Mouse (Mus musculus) CH12.LX (cell line): Measurements from ENCODE around the gene Crlf1. TPM values are rescaled to one million over a fixed set of nuclear protein-coding genes. Genes with fewer than 3 reads are reported as not detected.

ENCODE experiments used
- DNase-seq: peaks from one replicate; pipeline ENCODE4 v3.0.0-alpha.2; 2013; ENCODE audit errors: extremely low read depth
- H3K27ac ChIP-seq: 2 replicates; pipeline ENCODE4 v1.5.1; 2012; ENCODE audit warnings: low read depth, mild to moderate bottlenecking, control low read depth, moderate library complexity; ENCODE audit not compliant: insufficient read depth
- H3K27me3 ChIP-seq: replicated peaks from 2 replicates; pipeline ENCODE3; 2012; ENCODE audit warnings: inconsistent platforms
- H3K36me3 ChIP-seq, 2 experiments: replicated peaks in 1 of 2; 2 replicates each; pipeline versions ENCODE3 to v1.6.1; 2012; ENCODE audit warnings: inconsistent platforms in 1 of 2, low read length in 1 of 2, mild to moderate bottlenecking in 1 of 2, mixed read lengths in 1 of 2, moderate library complexity in 1 of 2; ENCODE audit not compliant: control insufficient read depth in 1 of 2, insufficient read depth in 1 of 2
- H3K4me1 ChIP-seq, 2 experiments: 2 replicates each; pipeline ENCODE4 v1.6.1; 2012; ENCODE audit warnings: inconsistent platforms in 1 of 2, moderate library complexity in 1 of 2; ENCODE audit not compliant: insufficient read depth in 2 of 2, control insufficient read depth in 1 of 2
- H3K4me2 ChIP-seq: 2 replicates; pipeline ENCODE4 v1.6.1; 2012; ENCODE audit warnings: low read depth, mild to moderate bottlenecking, control low read depth; ENCODE audit not compliant: poor library complexity, insufficient read depth, severe bottlenecking
- H3K4me3 ChIP-seq, 3 experiments: fragments of 150-350 bp in 1 of 3; sonication (generic) in 1 of 3; replicated peaks in 1 of 3; 2 replicates each; pipeline versions ENCODE3 to v1.5.1; 2011 to 2012; ENCODE audit warnings: low read depth in 2 of 3, low read length in 2 of 3, mild to moderate bottlenecking in 2 of 3, moderate library complexity in 2 of 3, control low read depth in 1 of 3, improper control_type of control experiment in 1 of 3, inconsistent platforms in 1 of 3, mixed read lengths in 1 of 3; ENCODE audit not compliant: poor library complexity in 1 of 3
- H3K79me2 ChIP-seq: replicated peaks from 2 replicates; pipeline ENCODE4 v1.6.1; 2012; ENCODE audit warnings: mild to moderate bottlenecking, moderate library complexity; ENCODE audit not compliant: control insufficient read depth, poor library complexity, insufficient read depth, severe bottlenecking; ENCODE audit errors: extremely low read depth
- H3K9ac ChIP-seq: 2 replicates; pipeline ENCODE4 v1.6.1; 2012; ENCODE audit warnings: low read depth, mild to moderate bottlenecking, control low read depth, moderate library complexity; ENCODE audit not compliant: insufficient read depth
- H3K9me3 ChIP-seq: replicated peaks from 2 replicates; pipeline ENCODE3; 2012; ENCODE audit warnings: low read length, inconsistent platforms, mixed read lengths
- CHD1 ChIP-seq: IDR thresholded peaks from 2 replicates; pipeline ENCODE4 v1.6.1; 2012; ENCODE audit warnings: low read depth, low read length, improper control_type of control experiment, inconsistent platforms
- E2F4 ChIP-seq: IDR thresholded peaks from 2 replicates; pipeline ENCODE4 v1.6.1; 2011; ENCODE audit warnings: low read depth, low read length, improper control_type of control experiment; ENCODE audit not compliant: insufficient replicate concordance
- ELF1 ChIP-seq: IDR thresholded peaks from 2 replicates; pipeline ENCODE4 v1.6.1; 2014; ENCODE audit warnings: low read depth, mild to moderate bottlenecking, inconsistent platforms, low read length, improper control_type of control experiment
- EP300 ChIP-seq: IDR thresholded peaks from 2 replicates; pipeline ENCODE4 v1.6.1; 2011; ENCODE audit warnings: low read length, improper control_type of control experiment
- GABPA ChIP-seq: IDR thresholded peaks from 2 replicates; pipeline ENCODE4 v1.6.1; 2012; ENCODE audit warnings: low read depth, low read length, improper control_type of control experiment, inconsistent platforms; ENCODE audit not compliant: insufficient replicate concordance
- HCFC1 ChIP-seq: IDR thresholded peaks from 2 replicates; pipeline ENCODE4 v1.6.1; 2012; ENCODE audit warnings: low read depth, mild to moderate bottlenecking, inconsistent platforms, low read length, improper control_type of control experiment
- IRF4 ChIP-seq: IDR thresholded peaks from 2 replicates; pipeline ENCODE4 v1.6.1; 2014; ENCODE audit warnings: low read depth, mild to moderate bottlenecking, inconsistent platforms, low read length, improper control_type of control experiment
- JUN ChIP-seq: IDR thresholded peaks from 2 replicates; pipeline ENCODE4 v1.6.1; 2011; ENCODE audit warnings: low read depth, mild to moderate bottlenecking, low read length, improper control_type of control experiment, moderate library complexity; ENCODE audit not compliant: insufficient read depth
- KAT2A ChIP-seq: IDR thresholded peaks from 2 replicates; pipeline ENCODE4 v1.6.1; 2012; ENCODE audit warnings: low read length, improper control_type of control experiment, inconsistent platforms; ENCODE audit not compliant: insufficient replicate concordance
- MAX ChIP-seq: IDR thresholded peaks from 2 replicates; pipeline ENCODE4 v1.6.1; 2011; ENCODE audit warnings: low read length, improper control_type of control experiment
- MAZ ChIP-seq: IDR thresholded peaks from 2 replicates; pipeline ENCODE4 v1.6.1; 2012; ENCODE audit warnings: low read depth, mild to moderate bottlenecking, inconsistent platforms, low read length, improper control_type of control experiment, moderate library complexity
- MEF2A ChIP-seq: IDR thresholded peaks from 2 replicates; pipeline ENCODE4 v1.6.1; 2014; ENCODE audit warnings: low read depth, mild to moderate bottlenecking, inconsistent platforms, low read length, improper control_type of control experiment, borderline replicate concordance
- MXI1 ChIP-seq: IDR thresholded peaks from 2 replicates; pipeline ENCODE4 v1.6.1; 2011; ENCODE audit warnings: mild to moderate bottlenecking, low read depth, low read length, improper control_type of control experiment
- MYC ChIP-seq: IDR thresholded peaks from 2 replicates; pipeline ENCODE4 v1.6.1; 2011; ENCODE audit warnings: low read depth, mild to moderate bottlenecking, improper control_type of control experiment, low read length
- NELFE ChIP-seq: IDR thresholded peaks from 2 replicates; pipeline ENCODE4 v1.6.1; 2011; ENCODE audit warnings: low read depth, low read length, improper control_type of control experiment
- NRF1 ChIP-seq: IDR thresholded peaks from 2 replicates; pipeline ENCODE4 v1.6.1; 2014; ENCODE audit warnings: low read depth, mild to moderate bottlenecking, inconsistent platforms, low read length, improper control_type of control experiment, moderate library complexity
- PAX5 ChIP-seq: IDR thresholded peaks from 2 replicates; pipeline ENCODE4 v1.6.1; 2012; ENCODE audit warnings: low read length, inconsistent platforms, mixed read lengths
- POLR2A ChIP-seq: IDR thresholded peaks from 2 replicates; pipeline ENCODE4 v1.6.1; 2011; ENCODE audit warnings: low read depth, mild to moderate bottlenecking, improper control_type of control experiment, low read length
- POLR2AphosphoS2 ChIP-seq: IDR thresholded peaks from 2 replicates; pipeline ENCODE4 v1.6.1; 2011; ENCODE audit warnings: low read depth, low read length, improper control_type of control experiment
- RCOR1 ChIP-seq: conservative IDR thresholded peaks from 2 replicates; pipeline ENCODE4 v1.6.1; 2012; ENCODE audit warnings: low read depth, mild to moderate bottlenecking, inconsistent platforms, low read length, improper control_type of control experiment
- SIN3A ChIP-seq: IDR thresholded peaks from 2 replicates; pipeline ENCODE4 v1.6.1; 2012; ENCODE audit warnings: low read length, improper control_type of control experiment, inconsistent platforms
- SMC3 ChIP-seq: IDR thresholded peaks from 2 replicates; pipeline ENCODE4 v1.6.1; 2011; ENCODE audit warnings: low read depth, low read length, improper control_type of control experiment
- TBP ChIP-seq: conservative IDR thresholded peaks from 2 replicates; pipeline ENCODE4 v1.6.1; 2011; ENCODE audit warnings: low read depth, low read length, improper control_type of control experiment
- TCF12 ChIP-seq: IDR thresholded peaks from 2 replicates; pipeline ENCODE4 v1.6.1; 2014; ENCODE audit warnings: low read depth, mild to moderate bottlenecking, inconsistent platforms, low read length, improper control_type of control experiment
- USF1 ChIP-seq: IDR thresholded peaks from 2 replicates; pipeline ENCODE4 v1.6.1; 2014; ENCODE audit warnings: low read depth, mild to moderate bottlenecking, inconsistent platforms, low read length, improper control_type of control experiment
- USF2 ChIP-seq: conservative IDR thresholded peaks from 2 replicates; pipeline ENCODE4 v1.6.1; 2011; ENCODE audit warnings: low read depth, low read length, improper control_type of control experiment
- ZKSCAN1 ChIP-seq: IDR thresholded peaks from 2 replicates; pipeline ENCODE4 v1.6.1; 2012; ENCODE audit warnings: low read depth, inconsistent platforms, low read length, improper control_type of control experiment, borderline replicate concordance
- ZMIZ1 ChIP-seq: IDR thresholded peaks from 2 replicates; pipeline ENCODE4 v1.6.1; 2012; ENCODE audit warnings: low read depth, mild to moderate bottlenecking, inconsistent platforms, low read length, improper control_type of control experiment
- dilution Hi-C: fragments of 300-500 bp; cut with MboI; formaldehyde crosslinking; loops from 2 replicates; pipeline ENCODE4 v1.14.3; 2020; ENCODE audit warnings: low sequenced_read_pairs; ENCODE audit not compliant: extremely low pct_unique_long_range_greater_than_20kb, extremely low pct_ligation_motif_present
- in situ Hi-C: fragments of 300-500 bp; cut with MboI; formaldehyde crosslinking; loops from 3 replicates; pipeline ENCODE4 v1.14.3; 2019; ENCODE audit warnings: low sequenced_read_pairs, low pct_ligation_motif_present, low pct_unique_long_range_greater_than_20kb, mixed read lengths
- polyA plus RNA-seq: library from polyadenylated mRNA; unstranded; fragments of >175 nt; gene quantifications from 2 replicates; pipeline ENCODE4 v1.2.1, GENCODE M21; 2012; ENCODE audit warnings: low read depth; ENCODE audit not compliant: insufficient read length
- total RNA-seq, 2 experiments: library from RNA; depleted of rRNA; stranded (reverse); fragments of 300-350 nt in 1 of 2; fragments of >200 nt in 1 of 2; gene quantifications; 2 replicates each; pipeline ENCODE4 v1.2.3; 2012 to 2014

Gene Crlf1
- total and polyA plus RNA-seq, 3 experiments: 0.42 to 1.1 (median 0.44) TPM

DNA sequence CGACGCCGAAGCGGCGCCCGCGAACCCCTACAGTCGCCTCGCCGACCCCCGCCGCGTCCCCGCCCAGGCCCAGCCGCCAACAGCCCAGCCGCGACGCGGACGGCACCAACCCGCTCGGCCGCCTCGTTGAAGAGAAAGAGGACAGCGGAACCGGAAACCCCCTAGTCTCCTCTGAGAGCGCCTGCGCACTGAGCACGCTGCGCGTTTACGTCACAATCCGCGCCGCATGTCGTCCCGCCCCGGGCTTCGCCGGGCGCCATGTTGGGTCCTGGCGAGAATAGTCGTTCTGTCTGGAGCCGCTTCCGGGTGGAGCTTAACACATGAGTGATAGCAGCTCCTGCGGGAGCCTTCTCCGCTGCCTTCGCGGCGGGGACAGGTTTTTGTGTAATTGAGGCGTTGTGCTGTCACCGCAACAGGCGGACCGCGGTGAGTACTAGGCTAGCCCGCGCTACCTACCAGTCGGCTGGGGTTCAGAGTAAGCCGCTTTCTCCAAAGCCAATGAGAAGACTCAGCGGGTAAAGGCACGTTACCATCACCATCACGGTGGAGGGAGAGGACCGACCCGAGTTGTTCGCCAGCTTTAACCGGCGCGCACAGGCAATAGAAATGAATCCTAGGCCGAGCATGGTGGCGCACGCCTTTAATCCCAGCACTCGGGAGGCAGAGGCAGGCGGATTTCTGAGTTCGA lies 17.4 kb downstream of the Crlf1 start, which contains the start of gene Uba52:
TSS of gene Uba52 (minus strand) at position 574 of the 688 bp plus-strand sequence.
- peak within 1 kb of the TSS; percentile 83 to 98 (median 87) for H3K4me3 ChIP-seq
- TF ChIP-seq RCOR1 (peak; percentile 72; the same call in 1 of the 2 replicates), E2F4 (peak; percentile 86; the same call in 1 of the 2 replicates), CHD1 (peak; percentile 31; the same call in 1 of the 2 replicates), MAZ (peak; percentile 100), IRF4 (peak; percentile 20; the same call in 1 of the 2 replicates), USF1 (no peak), ELF1 (peak; percentile 96), JUN (no peak), SIN3A (peak; percentile 90), GABPA (peak; percentile 34; the same call in 1 of the 2 replicates), EP300 (no peak), USF2 (no peak), ZMIZ1 (peak; percentile 98), MYC (peak; percentile 98), POLR2A (peak; percentile 95), MXI1 (peak; percentile 87), HCFC1 (peak; percentile 92), ZKSCAN1 (no peak), TBP (peak; percentile 90), POLR2AphosphoS2 (peak; percentile 91), MEF2A (0 out of 2 replicates have a peak, but pooled peaks have one; percentile 51), NELFE (peak; percentile 99), TCF12 (peak; percentile 94), MAX (peak; percentile 95), SMC3 (no peak), KAT2A (peak; percentile 92), PAX5 (no peak), NRF1 (peak; percentile 95)
- in situ Hi-C loops: no loop called here
- no peaks in the 10 kb centered on the region for H3K27me3 ChIP-seq
- peaks cover 42 to 55% of the 10 kb centered on the region in 2 experiments for H3K36me3 ChIP-seq
- H3K79me2 ChIP-seq: peaks cover 46% of the 10 kb centered on the region
- dilution Hi-C loops: no loop called here
- peak within 1 kb of the TSS; percentile 88 for H3K27ac ChIP-seq
- peak within 1 kb of the TSS; percentile 94 for H3K9ac ChIP-seq
- peak; percentile 96 for DNase-seq
- H3K9me3 ChIP-seq: no peaks in the 10 kb centered on the region
- H3K4me2 ChIP-seq: peak within 1 kb of the TSS; percentile 92
- H3K4me1 ChIP-seq: peaks cover 29 to 53% of the 10 kb centered on the region in 2 experiments
